Mouse (Mus musculus) olfactory bulb, adult 2 months (tissue): ENCODE measurements around the gene March8. TPM values are rescaled to one million over a fixed set of nuclear protein-coding genes. Genes with fewer than 3 reads are reported as not detected.

Experiments
- H3K27ac ChIP-seq: fragments of 200-500 bp; 2 replicates; pipeline ENCODE4 v1.5.1; 2012; ENCODE audit warnings: low read depth, low read length; ENCODE audit not compliant: insufficient read depth
- H3K4me1 ChIP-seq: fragments of 200-500 bp; 2 replicates; pipeline ENCODE4 v1.6.1; 2012; ENCODE audit warnings: low read length; ENCODE audit not compliant: control insufficient read depth, insufficient read depth
- H3K4me3 ChIP-seq: fragments of 200-500 bp; 2 replicates; pipeline ENCODE4 v1.5.1; 2012; ENCODE audit warnings: mild to moderate bottlenecking, low read depth, low read length, moderate library complexity; ENCODE audit not compliant: insufficient read depth
- CTCF ChIP-seq: fragments of 200-500 bp; IDR thresholded peaks from 2 replicates; pipeline ENCODE4 v1.5.1; 2012; ENCODE audit warnings: low read depth, mild to moderate bottlenecking, low read length, moderate library complexity; ENCODE audit not compliant: insufficient read depth
- POLR2A ChIP-seq: fragments of 200-500 bp; IDR thresholded peaks from 2 replicates; pipeline ENCODE4 v1.6.1; 2012; ENCODE audit warnings: mild to moderate bottlenecking, low read depth, low read length, moderate library complexity; ENCODE audit not compliant: insufficient read depth
- WGBS: fragments of 180-500 bp; shearing (Covaris S2); methylation state at CpG from one replicate; pipeline ENCODE4 v1.1.7; 2018; 5-methylcytosine and 5-hydroxymethylcytosine counted together
- polyA plus RNA-seq: library from polyadenylated mRNA; stranded (reverse); fragments of >200 nt; gene quantifications from 2 replicates; pipeline ENCODE4 v1.2.4, GENCODE M21; 2012; ENCODE audit warnings: low replicate concordance; ENCODE audit not compliant: missing spikeins, insufficient read depth, insufficient read length

The March8 gene
- polyA plus RNA-seq, 1 experiment: not detected

GRCm38 (mm10) chr6:116361993-116362392, 24.2 kb downstream of the March8 start:
- no peak overlapping the region for H3K27ac ChIP-seq
- TF ChIP-seq CTCF (no peak), POLR2A (no peak)
- peaks cover 9% of the 10 kb centered on the region for H3K4me1 ChIP-seq
- H3K4me3 ChIP-seq: no peak overlapping the region
- 75% methylated on average over 4 of the region's 4 CpGs for WGBS

- H3K4me3 ChIP-seq: no peak overlapping the region
- no peak overlapping the region for H3K27ac ChIP-seq
- no peak for TF ChIP-seq CTCF
- TF ChIP-seq POLR2A: no peak
- H3K4me1 ChIP-seq: peaks cover 5% of the 10 kb centered on the region; the same call in 1 of the 2 replicates
- 74% methylated on average over 11 of the region's 11 CpGs for WGBS
Observed at GRCm38 (mm10) chr6:116367971-116368370, 30.1 kb downstream of the March8 start.

- TF ChIP-seq POLR2A: no peak
- TF ChIP-seq CTCF: no peak
- H3K4me3 ChIP-seq: no peak overlapping the region
- no peak overlapping the region for H3K27ac ChIP-seq
- WGBS: 89% methylated on average over 1 of the region's 1 CpGs
- peaks cover 5% of the 10 kb centered on the region; the same call in 1 of the 2 replicates for H3K4me1 ChIP-seq
Observed at GRCm38 (mm10) chr6:116369811-116370210, 32.0 kb downstream of the March8 start.

GRCm38 (mm10) chr6:116370216-116370976, 32.6 kb downstream of the March8 start:
- 90% methylated on average over 6 of the region's 6 CpGs for WGBS
- Histone ChIP-seq H3K4me1 (peaks cover 5% of the 10 kb centered on the region; the same call in 1 of the 2 replicates), H3K27ac (no peak overlapping the region), H3K4me3 (no peak overlapping the region)
- TF ChIP-seq POLR2A (no peak), CTCF (no peak)

- Histone ChIP-seq H3K27ac (no peak overlapping the region), H3K4me1 (peaks cover 5% of the 10 kb centered on the region; the same call in 1 of the 2 replicates), H3K4me3 (no peak overlapping the region)
- WGBS: 94% methylated on average over 3 of the region's 3 CpGs
- TF ChIP-seq POLR2A (no peak), CTCF (no peak)
Observed at GRCm38 (mm10) chr6:116371500-116371899, 33.7 kb downstream of the March8 start.

GRCm38 (mm10) chr6:116374136-116374535, 36.3 kb downstream of the March8 start:
- WGBS: 97% methylated on average over 1 of the region's 1 CpGs
- TF ChIP-seq POLR2A (no peak), CTCF (no peak)
- Histone ChIP-seq H3K27ac (no peak overlapping the region), H3K4me1 (peaks cover 2% of the 10 kb centered on the region; the same call in 1 of the 2 replicates), H3K4me3 (no peak overlapping the region)

GRCm38 (mm10) chr6:116374618-116375017, 36.8 kb downstream of the March8 start:
- H3K4me1 ChIP-seq: peaks cover 2% of the 10 kb centered on the region; the same call in 1 of the 2 replicates
- H3K27ac ChIP-seq: no peak overlapping the region
- TF ChIP-seq POLR2A: no peak
- TF ChIP-seq CTCF: no peak
- no peak overlapping the region for H3K4me3 ChIP-seq

GRCm38 (mm10) chr6:116378892-116379291, 41.1 kb downstream of the March8 start:
- no peak for TF ChIP-seq CTCF
- no peak overlapping the region for H3K27ac ChIP-seq
- 91% methylated on average over 7 of the region's 7 CpGs for WGBS
- peaks cover 6% of the 10 kb centered on the region for H3K4me1 ChIP-seq
- no peak overlapping the region for H3K4me3 ChIP-seq

- Histone ChIP-seq H3K4me1 (peaks cover 6% of the 10 kb centered on the region), H3K27ac (no peak overlapping the region), H3K4me3 (no peak overlapping the region)
- 62% methylated on average over 3 of the region's 3 CpGs for WGBS
- no peak for TF ChIP-seq POLR2A
- TF ChIP-seq CTCF: no peak
Observed at GRCm38 (mm10) chr6:116380157-116380556, 42.3 kb downstream of the March8 start.

- TF ChIP-seq CTCF: no peak
- TF ChIP-seq POLR2A: no peak
- H3K27ac ChIP-seq: no peak overlapping the region
- H3K4me3 ChIP-seq: no peak overlapping the region
- H3K4me1 ChIP-seq: peaks cover 10% of the 10 kb centered on the region
- WGBS: 38% methylated on average over 2 of the region's 2 CpGs
Observed at GRCm38 (mm10) chr6:116381605-116382004, 43.8 kb downstream of the March8 start.
